Mouse (Mus musculus) MEL (cell line): ENCODE data around the gene Fyb.

Experiments used
- CHD2 ChIP-seq: IDR thresholded peaks from 2 replicates; pipeline ENCODE4 v1.6.1; 2011; ENCODE audit warnings: low read length, improper control_type of control experiment
- CTCF ChIP-seq, 3 experiments: IDR thresholded peaks in 2 of 3; conservative IDR thresholded peaks in 1 of 3; 2 replicates each; pipeline ENCODE4 v1.5.1; 2011 to 2012; ENCODE audit warnings: low read length in 3 of 3, low read depth in 2 of 3, mild to moderate bottlenecking in 2 of 3, improper control_type of control experiment in 1 of 3, inconsistent platforms in 1 of 3, mixed read lengths in 1 of 3, moderate library complexity in 1 of 3; ENCODE audit not compliant: control insufficient read depth in 1 of 3, insufficient read depth in 1 of 3, poor library complexity in 1 of 3, severe bottlenecking in 1 of 3
- EP300 ChIP-seq, 2 experiments: IDR thresholded peaks; 2 replicates each; pipeline ENCODE4 v1.6.1; 2011; ENCODE audit warnings: improper control_type of control experiment in 2 of 2, low read length in 2 of 2, low read depth in 1 of 2, mild to moderate bottlenecking in 1 of 2
- GABPA ChIP-seq: IDR thresholded peaks from 2 replicates; pipeline ENCODE4 v1.6.1; 2012; ENCODE audit warnings: low read depth, mild to moderate bottlenecking, inconsistent platforms, low read length, improper control_type of control experiment, moderate library complexity
- GATA1 ChIP-seq: IDR thresholded peaks from 2 replicates; pipeline ENCODE4 v1.6.1; 2011; ENCODE audit warnings: low read depth, low read length, improper control_type of control experiment
- MAZ ChIP-seq: IDR thresholded peaks from 2 replicates; pipeline ENCODE4 v1.6.1; 2012; ENCODE audit warnings: low read depth, mild to moderate bottlenecking, inconsistent platforms, low read length, improper control_type of control experiment
- NELFE ChIP-seq: IDR thresholded peaks from 2 replicates; pipeline ENCODE4 v1.6.1; 2011; ENCODE audit warnings: low read depth, low read length, improper control_type of control experiment
- NRF1 ChIP-seq: IDR thresholded peaks from 2 replicates; pipeline ENCODE4 v1.6.1; 2014; ENCODE audit warnings: low read depth, mild to moderate bottlenecking, inconsistent platforms, low read length, improper control_type of control experiment, moderate library complexity; ENCODE audit not compliant: poor library complexity, insufficient read depth, severe bottlenecking
- POLR2A ChIP-seq, 2 experiments: IDR thresholded peaks; 2 replicates each; pipeline ENCODE4 v1.6.1; 2011 to 2012; ENCODE audit warnings: low read length in 2 of 2, mild to moderate bottlenecking in 2 of 2, control low read depth in 1 of 2, improper control_type of control experiment in 1 of 2, low read depth in 1 of 2, moderate library complexity in 1 of 2; ENCODE audit not compliant: control insufficient read depth in 1 of 2, insufficient read depth in 1 of 2, poor library complexity in 1 of 2
- RCOR1 ChIP-seq: IDR thresholded peaks from 2 replicates; pipeline ENCODE4 v1.6.1; 2012; ENCODE audit warnings: low read depth, mild to moderate bottlenecking, inconsistent platforms, low read length, improper control_type of control experiment
- USF2 ChIP-seq, 2 experiments: IDR thresholded peaks; 2 replicates each; pipeline ENCODE4 v1.6.1; 2011 to 2012; ENCODE audit warnings: improper control_type of control experiment in 2 of 2, low read length in 2 of 2, borderline replicate concordance in 1 of 2, inconsistent platforms in 1 of 2, low read depth in 1 of 2, mild to moderate bottlenecking in 1 of 2; ENCODE audit not compliant: insufficient read depth in 1 of 2
- ZMIZ1 ChIP-seq: IDR thresholded peaks from 2 replicates; pipeline ENCODE4 v1.6.1; 2012; ENCODE audit warnings: low read depth, mild to moderate bottlenecking, inconsistent platforms, low read length, improper control_type of control experiment, moderate library complexity

DNA sequence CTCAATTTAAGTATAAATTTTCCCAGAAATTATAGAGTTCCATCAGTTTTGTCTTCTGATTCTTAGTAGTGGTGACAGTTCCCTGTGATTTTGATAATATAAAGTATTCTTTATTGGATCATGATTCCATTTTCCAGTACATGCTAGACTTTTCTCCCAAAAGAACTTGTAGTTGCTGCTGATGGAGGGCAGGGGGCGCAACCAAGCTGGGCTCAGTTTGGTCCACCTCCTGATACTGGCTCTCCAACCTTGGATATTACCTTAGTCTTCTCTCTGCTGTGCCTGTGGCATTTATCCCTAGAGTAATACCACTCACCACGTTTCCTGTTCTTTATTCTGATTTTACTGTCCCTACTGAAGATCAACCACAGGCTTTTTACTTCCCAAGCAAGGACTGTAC lies 179.5 kb downstream of the Fyb start:
- TF ChIP-seq CTCF (IDR thresholded peaks at IDR 0.05 in 2 of 3, conservative IDR thresholded peaks at IDR 0.05 in 1 of 3; ENCODE audit: control insufficient read depth in 1 of 3, insufficient read depth in 1 of 3, low read depth in 2 of 3, low read length in 3 of 3, poor library complexity in 1 of 3, severe bottlenecking in 1 of 3) = peak; percentile 28 to 57 (median 40); a peak in 5 of 6 replicates
- TF ChIP-seq GABPA = no peak
- TF ChIP-seq NELFE = no peak
- TF ChIP-seq NRF1 = no peak
- TF ChIP-seq EP300 (IDR thresholded peaks at IDR 0.05; ENCODE audit: low read depth in 1 of 2, low read length in 2 of 2) = no peak
- TF ChIP-seq POLR2A (IDR thresholded peaks at IDR 0.05; ENCODE audit: control insufficient read depth in 1 of 2, insufficient read depth in 1 of 2, low read depth in 1 of 2, low read length in 2 of 2, poor library complexity in 1 of 2) = no peak
- TF ChIP-seq MAZ = no peak
- TF ChIP-seq RCOR1 = no peak
- no peak for TF ChIP-seq ZMIZ1
- no peak for TF ChIP-seq CHD2
- TF ChIP-seq GATA1 = no peak
- no peak for TF ChIP-seq USF2 (IDR thresholded peaks at IDR 0.05; ENCODE audit: borderline replicate concordance in 1 of 2, insufficient read depth in 1 of 2, low read depth in 1 of 2, low read length in 2 of 2)
